Mouse (Mus musculus) liver, adult 2 months (tissue): ENCODE results near the gene Zfp704.

Source experiments
- CTCF ChIP-seq: fragments of 200-500 bp; IDR thresholded peaks from 2 replicates; pipeline ENCODE4 v1.5.1; 2011; ENCODE audit warnings: low read depth, low read length, control low read depth
- POLR2A ChIP-seq: fragments of 200-500 bp; IDR thresholded peaks from 2 replicates; pipeline ENCODE4 v1.6.1; 2011; ENCODE audit warnings: low read length, control low read depth; ENCODE audit not compliant: insufficient read depth; ENCODE audit errors: extremely low read depth

GRCm38 (mm10) chr3:9518936-9519335 lies 90.9 kb downstream of the Zfp704 start:
- TF ChIP-seq POLR2A (no peak), CTCF (no peak)
